Mouse (Mus musculus) left cerebral cortex, postnatal 36 days (tissue): ENCODE data around the gene Mpp6. TPM values are rescaled to one million over a fixed set of nuclear protein-coding genes. Genes with fewer than 3 reads are reported as not detected.

Experiments
- DNase-seq, 2 experiments: peaks; one replicate each; pipeline ENCODE4 v3.0.0; 2021 to 2022; ENCODE audit warnings: low spot score in 2 of 2, mixed read lengths in 1 of 2
- intact Hi-C: fragments of 180-260 bp; cut with DNase I; formaldehyde crosslinking; loops from one replicate; pipeline ENCODE4 v1.15.1; 2025
- total RNA-seq, 2 experiments: library from RNA; stranded (reverse); gene quantifications; 2 replicates each; pipeline ENCODE4 v1.2.3; 2021

Gene Mpp6
- total RNA-seq, 2 experiments from 2014 or later = 79.2 to 88.2 TPM

DNA sequence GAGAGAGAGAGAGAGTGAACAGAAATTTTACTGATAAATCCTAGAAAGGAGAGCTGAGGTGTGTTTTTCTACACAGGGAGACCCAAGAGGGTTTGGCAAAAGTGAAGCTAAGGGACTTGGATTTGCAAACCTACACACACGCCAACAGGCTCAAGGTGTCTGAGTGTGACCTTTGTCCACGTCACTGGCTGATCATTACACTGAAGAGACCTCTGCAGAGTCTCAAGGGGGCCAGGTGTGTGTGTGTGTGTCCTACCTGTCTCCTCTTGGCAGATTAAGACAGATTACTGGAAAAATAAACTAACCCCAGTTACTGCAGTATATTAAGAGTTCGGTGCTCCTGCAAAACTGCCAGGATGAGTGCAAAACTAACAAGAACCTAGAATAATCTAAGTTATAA is 27.6 kb downstream of the Mpp6 start:
- intact Hi-C loops = no loop called here
- DNase-seq = no peak

DNA sequence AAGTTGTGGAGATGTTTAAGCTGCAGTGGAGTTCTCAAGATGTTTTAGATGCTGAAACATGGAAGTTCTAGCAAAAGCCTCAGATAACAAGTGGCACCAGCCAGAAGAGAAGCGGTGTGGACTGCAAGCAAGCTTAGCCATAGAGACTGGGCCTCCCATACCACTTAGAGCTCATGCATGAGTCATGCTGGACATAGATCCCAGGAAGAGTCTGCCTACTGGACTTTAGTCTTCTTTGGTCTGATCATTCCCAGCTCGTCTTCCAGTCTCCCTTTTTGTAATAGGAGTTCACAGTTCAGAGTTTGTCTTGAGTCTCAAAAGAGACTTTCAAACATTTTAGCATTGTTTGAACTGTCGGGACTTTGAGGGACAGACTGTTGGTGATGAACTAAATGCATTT is 29.5 kb downstream of the Mpp6 start:
- intact Hi-C loops = no loop called here
- DNase-seq = no peak

- no peak for DNase-seq
- intact Hi-C loops = no loop called here
Observed at GRCm38 (mm10) chr6:50146158-50146557, 36.1 kb downstream of the Mpp6 start.

- intact Hi-C loops = no loop called here
- no peak for DNase-seq
Observed at GRCm38 (mm10) chr6:50149378-50149777, 39.3 kb downstream of the Mpp6 start.

- intact Hi-C loops = no loop called here
- DNase-seq = no peak
Observed at GRCm38 (mm10) chr6:50159842-50160241, 49.8 kb downstream of the Mpp6 start.

DNA sequence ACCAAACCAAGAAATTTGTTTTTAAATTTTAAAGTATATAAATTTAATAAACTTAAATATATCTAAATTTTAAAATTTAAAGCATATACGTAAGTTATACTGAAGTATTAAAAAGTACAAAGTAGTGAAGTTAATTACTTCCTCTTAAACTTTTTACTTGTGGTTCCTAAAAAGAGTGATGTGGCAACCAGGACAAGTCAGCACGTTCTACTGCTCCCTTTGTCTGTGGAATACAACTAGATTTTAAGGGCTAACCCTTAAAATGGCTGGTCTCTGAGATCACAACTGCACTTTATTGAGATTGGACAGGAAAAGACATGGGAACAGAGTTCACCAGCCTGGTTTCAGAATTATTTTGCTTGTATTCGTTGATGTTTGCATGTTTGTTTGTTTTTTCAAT is 53.0 kb downstream of the Mpp6 start:
- intact Hi-C loops = no loop called here
- DNase-seq = no peak

DNA sequence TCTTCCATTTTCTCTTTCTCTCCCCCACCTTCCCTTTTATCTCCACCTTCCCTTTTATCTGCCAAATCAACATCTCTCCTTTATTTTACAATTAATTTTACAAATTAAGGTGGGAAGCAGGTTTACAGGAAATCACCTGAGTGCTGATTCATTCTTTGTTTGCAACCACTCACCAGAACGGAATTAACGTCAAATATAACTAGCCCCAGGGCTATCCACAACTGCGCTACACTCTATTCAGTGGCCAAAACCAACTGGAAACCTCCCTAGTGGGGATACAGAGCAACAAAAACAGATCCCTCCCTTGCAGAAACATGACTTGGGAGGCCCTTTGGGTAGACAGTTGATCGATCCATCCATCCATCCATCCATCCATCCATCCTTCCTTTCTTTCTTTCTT is 58.8 kb downstream of the Mpp6 start:
- intact Hi-C loops = no loop called here
- no peak for DNase-seq

DNA sequence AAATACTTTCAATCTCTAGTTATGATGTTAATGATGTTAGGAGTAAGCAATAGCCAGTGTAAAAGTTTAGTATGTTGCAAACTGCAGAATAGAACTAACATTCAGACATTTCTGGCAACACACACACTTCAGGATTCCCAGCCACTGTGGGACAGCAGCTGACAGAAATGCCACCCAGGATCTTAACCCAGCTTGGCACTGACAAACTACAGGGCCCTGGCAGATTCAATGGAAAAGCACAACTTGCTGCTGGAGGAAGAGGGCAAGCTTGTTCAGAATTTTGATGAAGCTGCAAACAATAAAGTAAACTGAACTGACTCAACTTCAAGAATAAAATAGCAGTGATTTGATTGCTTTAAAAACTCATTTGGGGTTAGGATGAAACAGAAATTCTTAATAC is 59.7 kb downstream of the Mpp6 start:
- DNase-seq = no peak

GRCm38 (mm10) chr6:50175736-50176135 is 65.7 kb downstream of the Mpp6 start:
- no peak for DNase-seq
- intact Hi-C loops = loop anchor here (5.0 kb wide), 1 partner anchor 243 kb away; no protein-coding TSS in a partner anchor

More for the DNA sequence above, 59.7 kb downstream of the Mpp6 start:
- intact Hi-C loops = no loop called here

GRCm38 (mm10) chr6:50180189-50180588 is 70.1 kb downstream of the Mpp6 start:
- intact Hi-C loops = loop anchor here (2.0 to 5.0 kb wide), 2 partner anchors 67 to 663 kb away; no protein-coding TSS in a partner anchor
- no peak for DNase-seq

DNA sequence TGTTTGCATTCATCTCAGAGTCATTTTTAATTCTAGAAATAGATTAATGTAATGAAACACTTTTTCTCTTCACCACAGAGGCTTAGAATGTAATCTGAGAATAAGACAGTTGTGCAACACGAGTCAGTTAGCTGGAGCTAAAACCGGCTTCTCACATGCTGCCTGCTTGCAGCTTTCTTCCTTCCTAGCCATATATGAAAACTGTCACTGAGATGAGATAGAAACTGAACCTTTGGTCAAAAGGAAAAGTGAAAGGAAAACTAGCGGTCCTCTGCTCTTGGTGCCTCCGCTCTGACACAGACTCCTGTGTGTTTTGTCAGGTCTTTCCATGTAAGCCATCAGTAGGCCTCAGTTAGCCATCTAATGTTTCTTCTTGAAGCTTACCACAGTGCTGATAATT is 77.9 kb downstream of the Mpp6 start:
- DNase-seq = no peak
- intact Hi-C loops = no loop called here

- no peak for DNase-seq
- intact Hi-C loops = no loop called here
Observed at GRCm38 (mm10) chr6:50189376-50189775, 79.3 kb downstream of the Mpp6 start.

- intact Hi-C loops = loop anchor here (10.0 kb wide), 1 partner anchor 103 kb away; no protein-coding TSS in a partner anchor
- no peak for DNase-seq
Observed at GRCm38 (mm10) chr6:50191605-50192004, 81.6 kb downstream of the Mpp6 start.

- intact Hi-C loops = loop anchor here (10.0 kb wide), 1 partner anchor 103 kb away; no protein-coding TSS in a partner anchor
- DNase-seq = no peak
Observed at GRCm38 (mm10) chr6:50192169-50192568, 82.1 kb downstream of the Mpp6 start.

- no peak for DNase-seq
- intact Hi-C loops = loop anchor here (10.0 kb wide), 1 partner anchor 102 kb away; no protein-coding TSS in a partner anchor
Observed at GRCm38 (mm10) chr6:50192822-50193221, 82.8 kb downstream of the Mpp6 start.

- DNase-seq = no peak
- intact Hi-C loops = loop anchor here (10.0 kb wide), 1 partner anchor 101 kb away; no protein-coding TSS in a partner anchor
Observed at GRCm38 (mm10) chr6:50193851-50194250, 83.8 kb downstream of the Mpp6 start.

GRCm38 (mm10) chr6:50204356-50204755 is 94.3 kb downstream of the Mpp6 start:
- intact Hi-C loops = no loop called here
- DNase-seq = no peak

- no peak for DNase-seq
Observed at GRCm38 (mm10) chr6:50205093-50205492, 95.1 kb downstream of the Mpp6 start.

GRCm38 (mm10) chr6:50214711-50215372 is 104.8 kb downstream of the Mpp6 start:
- no peak for DNase-seq
- intact Hi-C loops = no loop called here

More at GRCm38 (mm10) chr6:50205093-50205492, 95.1 kb downstream of the Mpp6 start:
- intact Hi-C loops = no loop called here

- no peak for DNase-seq
- intact Hi-C loops = no loop called here
Observed at GRCm38 (mm10) chr6:50215373-50215745, 105.3 kb downstream of the Mpp6 start.

- no peak for DNase-seq
- intact Hi-C loops = no loop called here
Observed at GRCm38 (mm10) chr6:50215986-50216385, 105.9 kb downstream of the Mpp6 start.

DNA sequence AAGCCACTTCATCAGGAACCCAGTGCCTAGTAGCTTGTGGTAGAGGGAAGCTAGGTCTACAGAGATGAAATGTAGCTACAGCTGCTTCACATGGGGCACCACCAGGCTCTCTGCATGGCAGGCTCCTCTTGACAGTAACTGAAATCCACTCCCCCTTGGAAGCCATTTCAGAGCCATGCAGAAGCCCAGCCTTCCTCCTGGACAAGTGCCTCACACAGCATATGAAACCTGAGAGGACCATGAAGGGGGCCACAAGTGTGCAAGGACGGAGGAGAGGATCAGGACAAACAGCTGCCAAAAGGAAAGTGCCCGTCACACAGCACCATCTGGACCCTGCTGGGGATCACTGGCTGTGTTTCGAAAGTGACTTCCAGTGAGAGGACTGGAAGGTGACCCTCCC is 108.6 kb downstream of the Mpp6 start:
- DNase-seq = no peak
- intact Hi-C loops = no loop called here
